Mouse (Mus musculus): ENCODE measurements around the gene Slc2a8. TPM values are rescaled to one million over a fixed set of nuclear protein-coding genes. Genes with fewer than 3 reads are reported as not detected.
"Not testable (repeated sequence)": the region's sequence is repeated elsewhere in the genome, so short reads cannot be mapped to it uniquely, and the experiment has no call there.

Gene Slc2a8
- 36.9 and 39.2 TPM in 2 replicates for polyA plus RNA-seq (2015; fragmentation: Nextera tagmentation; extraction: Ambion mirVana)

- Histone ChIP-seq H3K9ac (replicated peaks; ENCODE audit: low read length) (peak within 1 kb of the TSS; percentile 82), H3K36me3 (ENCODE audit: insufficient read depth, low read length) (no peaks in the 10 kb centered on the region), H3K9me3 (ENCODE audit: low read length) (no peaks in the 10 kb centered on the region), H3K4me1 (ENCODE audit: insufficient read depth, low read length) (peaks cover 18% of the 10 kb centered on the region), H3K4me3 (ENCODE audit: low read length) (peak within 1 kb of the TSS; percentile 84), H3K27ac (ENCODE audit: low read length) (peak within 1 kb of the TSS; percentile 72), H3K4me2 (replicated peaks; ENCODE audit: low read depth, low read length) (peak within 1 kb of the TSS; percentile 99), H3K27me3 (ENCODE audit: insufficient read depth, low read length) (no peaks in the 10 kb centered on the region)
- under 1% methylated on average over 50 of the region's 50 CpGs for WGBS
- peak; percentile 99 for ATAC-seq (ENCODE audit: low FRiP score, low TSS enrichment)
Observed at GRCm38 (mm10) chr2:32981725-32982271, at the start of gene Slc2a8. Gene Slc2a8, minus strand, starts transcription at chr2:32982083.

GRCm38 (mm10) chr2:33025040-33025439 lies 43.2 kb upstream of the Slc2a8 start:
- ATAC-seq (ENCODE audit: low FRiP score, low TSS enrichment) = peak; percentile 67
- H3K4me2 ChIP-seq (replicated peaks; ENCODE audit: low read depth, low read length) = no peak overlapping the region
- H3K9me3 ChIP-seq (ENCODE audit: low read length) = no peaks in the 10 kb centered on the region
- H3K9ac ChIP-seq (replicated peaks; ENCODE audit: low read length) = no peak overlapping the region
- WGBS = 60% methylated on average over 4 of the region's 4 CpGs
- no peak overlapping the region for H3K27ac ChIP-seq (ENCODE audit: low read length)
- H3K4me1 ChIP-seq (ENCODE audit: insufficient read depth, low read length) = 0 out of 2 replicates have a peak, but pooled peaks cover 3% of the 10 kb centered on the region
- H3K27me3 ChIP-seq (ENCODE audit: insufficient read depth, low read length) = no peaks in the 10 kb centered on the region
- H3K36me3 ChIP-seq (ENCODE audit: insufficient read depth, low read length) = no peaks in the 10 kb centered on the region
- no peak overlapping the region for H3K4me3 ChIP-seq (ENCODE audit: low read length)

DNA sequence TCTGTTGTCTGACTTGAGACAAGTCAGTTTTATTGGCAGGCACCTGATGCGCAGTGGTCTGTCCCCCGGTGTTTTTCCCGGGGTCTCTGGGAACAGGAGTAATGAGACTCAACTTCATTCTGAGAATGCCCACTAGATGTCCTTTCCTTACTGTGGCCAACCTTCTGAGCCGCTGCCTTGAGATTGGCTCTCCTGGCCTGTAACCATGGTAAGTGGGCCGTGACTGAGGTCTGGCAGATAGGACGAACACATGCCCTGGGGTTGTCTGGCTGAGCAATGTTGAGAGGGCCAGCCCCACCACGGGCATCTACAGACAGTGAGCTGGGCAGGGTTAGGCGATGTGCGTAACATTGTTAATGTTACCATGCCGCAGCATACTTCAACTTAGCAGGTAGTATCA lies 42.7 kb upstream of the Slc2a8 start:
- no peak overlapping the region for H3K9ac ChIP-seq (replicated peaks; ENCODE audit: low read length)
- WGBS = 59% methylated on average over 10 of the region's 10 CpGs
- H3K4me2 ChIP-seq (replicated peaks; ENCODE audit: low read depth, low read length) = no peak overlapping the region
- H3K9me3 ChIP-seq (ENCODE audit: low read length) = no peaks in the 10 kb centered on the region
- no peak overlapping the region for H3K4me3 ChIP-seq (ENCODE audit: low read length)
- no peaks in the 10 kb centered on the region for H3K27me3 ChIP-seq (ENCODE audit: insufficient read depth, low read length)
- 0 out of 2 replicates have a peak, but pooled peaks cover 3% of the 10 kb centered on the region for H3K4me1 ChIP-seq (ENCODE audit: insufficient read depth, low read length)
- H3K36me3 ChIP-seq (ENCODE audit: insufficient read depth, low read length) = no peaks in the 10 kb centered on the region
- H3K27ac ChIP-seq (ENCODE audit: low read length) = no peak overlapping the region
- ATAC-seq (ENCODE audit: low FRiP score, low TSS enrichment) = peak; percentile 71

- WGBS = 49% methylated on average over 6 of the region's 6 CpGs
- no peak; the same call in 1 of the 2 replicates for ATAC-seq (ENCODE audit: low FRiP score, low TSS enrichment)
- Histone ChIP-seq H3K4me2 (replicated peaks; ENCODE audit: low read depth, low read length) (no peak overlapping the region), H3K9ac (replicated peaks; ENCODE audit: low read length) (no peak overlapping the region), H3K4me3 (ENCODE audit: low read length) (no peak overlapping the region), H3K9me3 (ENCODE audit: low read length) (no peaks in the 10 kb centered on the region), H3K4me1 (ENCODE audit: insufficient read depth, low read length) (0 out of 2 replicates have a peak, but pooled peaks cover 3% of the 10 kb centered on the region), H3K27ac (ENCODE audit: low read length) (no peak overlapping the region), H3K36me3 (ENCODE audit: insufficient read depth, low read length) (no peaks in the 10 kb centered on the region), H3K27me3 (ENCODE audit: insufficient read depth, low read length) (no peaks in the 10 kb centered on the region)
Observed at GRCm38 (mm10) chr2:33022846-33023245, 41.0 kb upstream of the Slc2a8 start.

GRCm38 (mm10) chr2:33018026-33018425 lies 36.1 kb upstream of the Slc2a8 start:
- Histone ChIP-seq H3K4me2 (replicated peaks; ENCODE audit: low read depth, low read length) (no peak overlapping the region), H3K36me3 (ENCODE audit: insufficient read depth, low read length) (no peaks in the 10 kb centered on the region), H3K4me1 (ENCODE audit: insufficient read depth, low read length) (no peaks in the 10 kb centered on the region), H3K4me3 (ENCODE audit: low read length) (no peak overlapping the region), H3K9ac (replicated peaks; ENCODE audit: low read length) (no peak overlapping the region), H3K9me3 (ENCODE audit: low read length) (no peaks in the 10 kb centered on the region), H3K27me3 (ENCODE audit: insufficient read depth, low read length) (no peaks in the 10 kb centered on the region), H3K27ac (ENCODE audit: low read length) (no peak overlapping the region)
- 6% methylated on average over 6 of the region's 6 CpGs for WGBS
- ATAC-seq (ENCODE audit: low FRiP score, low TSS enrichment) = no peak

DNA sequence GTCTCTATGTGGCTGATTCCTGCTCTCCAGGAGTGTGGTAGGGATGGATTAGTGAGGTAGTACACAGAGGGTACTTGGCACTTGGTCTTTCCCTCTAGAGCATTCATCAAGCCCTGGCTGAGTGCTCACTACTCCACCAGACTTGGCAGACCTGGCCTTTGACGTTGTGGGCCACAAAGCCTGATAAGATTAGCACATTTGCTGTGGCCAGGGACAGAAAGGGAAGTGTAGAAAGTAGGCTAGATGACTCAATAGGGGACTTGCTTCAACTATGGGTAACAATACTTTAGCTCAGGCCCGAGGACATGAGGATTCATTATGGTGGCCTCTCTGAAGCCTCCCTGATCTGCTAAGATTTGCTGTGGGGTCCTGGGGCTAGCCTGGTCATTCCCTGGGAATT lies 35.3 kb upstream of the Slc2a8 start:
- no peaks in the 10 kb centered on the region for H3K27me3 ChIP-seq (ENCODE audit: insufficient read depth, low read length)
- no peaks in the 10 kb centered on the region for H3K9me3 ChIP-seq (ENCODE audit: low read length)
- no peak overlapping the region for H3K9ac ChIP-seq (replicated peaks; ENCODE audit: low read length)
- no peaks in the 10 kb centered on the region for H3K36me3 ChIP-seq (ENCODE audit: insufficient read depth, low read length)
- no peak for ATAC-seq (ENCODE audit: low FRiP score, low TSS enrichment)
- no peak overlapping the region for H3K4me2 ChIP-seq (replicated peaks; ENCODE audit: low read depth, low read length)
- H3K4me3 ChIP-seq (ENCODE audit: low read length) = no peak overlapping the region
- no peak overlapping the region for H3K27ac ChIP-seq (ENCODE audit: low read length)
- H3K4me1 ChIP-seq (ENCODE audit: insufficient read depth, low read length) = no peaks in the 10 kb centered on the region
- WGBS = 84% methylated on average over 2 of the region's 2 CpGs

DNA sequence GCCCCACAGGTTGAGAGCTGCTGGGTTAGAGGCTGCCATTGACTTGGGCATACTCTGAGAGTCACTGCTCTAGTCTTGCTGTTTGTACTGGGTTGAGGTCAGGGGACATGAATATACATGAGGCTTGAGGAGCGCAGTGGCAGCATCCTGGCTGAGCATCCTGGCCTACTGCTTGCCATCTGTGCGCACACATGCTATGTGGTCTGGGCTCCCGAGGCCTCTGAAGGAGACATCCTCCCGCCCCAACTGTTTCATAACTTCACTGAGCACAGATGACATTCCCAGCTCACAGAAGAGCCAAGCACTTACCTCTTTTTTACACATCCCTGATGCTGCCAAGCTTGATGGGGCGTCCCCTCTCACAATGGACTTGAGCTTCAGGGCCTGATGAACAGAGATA lies 33.0 kb upstream of the Slc2a8 start:
- Histone ChIP-seq H3K4me3 (ENCODE audit: low read length) (no peak overlapping the region), H3K4me2 (replicated peaks; ENCODE audit: low read depth, low read length) (no peak overlapping the region), H3K36me3 (ENCODE audit: insufficient read depth, low read length) (no peaks in the 10 kb centered on the region), H3K27ac (ENCODE audit: low read length) (no peak overlapping the region), H3K4me1 (ENCODE audit: insufficient read depth, low read length) (no peaks in the 10 kb centered on the region), H3K27me3 (ENCODE audit: insufficient read depth, low read length) (no peaks in the 10 kb centered on the region), H3K9ac (replicated peaks; ENCODE audit: low read length) (no peak overlapping the region), H3K9me3 (ENCODE audit: low read length) (no peaks in the 10 kb centered on the region)
- 86% methylated on average over 5 of the region's 5 CpGs for WGBS
- ATAC-seq (ENCODE audit: low FRiP score, low TSS enrichment) = no peak

DNA sequence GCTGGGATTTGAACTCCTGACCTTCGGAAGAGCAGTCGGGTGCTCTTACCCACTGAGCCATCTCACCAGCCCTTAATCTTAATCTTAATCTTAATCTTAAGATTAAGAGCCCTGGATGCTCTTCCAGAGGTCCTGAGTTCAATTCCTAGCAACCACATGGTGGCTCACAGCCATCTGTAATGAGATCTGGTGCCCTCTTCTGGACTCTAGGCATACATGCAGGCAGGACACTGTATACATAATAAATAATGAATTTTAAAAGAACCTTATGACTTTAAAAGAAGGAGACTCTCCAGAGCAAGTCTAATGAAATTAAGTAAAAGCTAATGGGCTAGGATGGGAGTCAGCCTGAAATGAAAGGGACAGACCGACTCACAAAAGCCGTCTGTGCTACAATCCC lies 27.2 kb upstream of the Slc2a8 start:
- WGBS = 89% methylated on average over 4 of the region's 4 CpGs
- H3K4me1 ChIP-seq (ENCODE audit: insufficient read depth, low read length); H3K4me2 ChIP-seq (replicated peaks; ENCODE audit: low read depth, low read length); H3K36me3 ChIP-seq (ENCODE audit: insufficient read depth, low read length); H3K9ac ChIP-seq (replicated peaks; ENCODE audit: low read length); H3K27me3 ChIP-seq (ENCODE audit: insufficient read depth, low read length); ATAC-seq (ENCODE audit: low FRiP score, low TSS enrichment); H3K4me3 ChIP-seq (ENCODE audit: low read length); H3K9me3 ChIP-seq (ENCODE audit: low read length); H3K27ac ChIP-seq (ENCODE audit: low read length): not testable (repeated sequence)

- no peak for ATAC-seq (ENCODE audit: low FRiP score, low TSS enrichment)
Observed at GRCm38 (mm10) chr2:33005041-33005440, 23.2 kb upstream of the Slc2a8 start.

DNA sequence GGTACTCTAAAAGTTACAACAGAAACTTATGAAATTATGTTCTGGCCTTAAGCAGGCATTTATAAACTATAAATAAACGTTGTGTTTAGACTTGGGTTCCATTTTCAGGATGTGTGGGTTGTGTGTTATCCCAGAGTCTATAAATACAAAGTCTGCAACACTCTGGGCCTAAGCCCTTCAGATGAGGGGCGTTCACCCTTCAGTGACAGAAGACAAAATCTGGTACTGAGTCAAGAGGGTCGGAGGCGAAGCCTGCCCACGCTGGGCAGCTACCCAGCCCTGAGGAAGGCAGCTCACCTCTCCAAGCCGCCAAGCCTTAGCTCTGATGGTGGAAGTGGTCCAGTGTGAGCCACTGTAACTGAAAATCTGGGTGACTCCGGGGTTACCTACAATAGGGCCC lies 20.3 kb upstream of the Slc2a8 start:
- H3K36me3 ChIP-seq (ENCODE audit: insufficient read depth, low read length) = no peaks in the 10 kb centered on the region
- H3K9ac ChIP-seq (replicated peaks; ENCODE audit: low read length) = no peak overlapping the region
- ATAC-seq (ENCODE audit: low FRiP score, low TSS enrichment) = no peak
- no peaks in the 10 kb centered on the region for H3K9me3 ChIP-seq (ENCODE audit: low read length)
- WGBS = 89% methylated on average over 7 of the region's 7 CpGs
- H3K27ac ChIP-seq (ENCODE audit: low read length) = no peak overlapping the region
- no peak overlapping the region for H3K4me3 ChIP-seq (ENCODE audit: low read length)
- H3K4me2 ChIP-seq (replicated peaks; ENCODE audit: low read depth, low read length) = no peak overlapping the region
- no peaks in the 10 kb centered on the region for H3K4me1 ChIP-seq (ENCODE audit: insufficient read depth, low read length)
- H3K27me3 ChIP-seq (ENCODE audit: insufficient read depth, low read length) = no peaks in the 10 kb centered on the region

More at GRCm38 (mm10) chr2:33005041-33005440, 23.2 kb upstream of the Slc2a8 start:
- Histone ChIP-seq H3K27me3 (ENCODE audit: insufficient read depth, low read length) (no peaks in the 10 kb centered on the region), H3K9ac (replicated peaks; ENCODE audit: low read length) (no peak overlapping the region), H3K4me3 (ENCODE audit: low read length) (no peak overlapping the region), H3K27ac (ENCODE audit: low read length) (no peak overlapping the region), H3K4me2 (replicated peaks; ENCODE audit: low read depth, low read length) (no peak overlapping the region), H3K36me3 (ENCODE audit: insufficient read depth, low read length) (no peaks in the 10 kb centered on the region), H3K4me1 (ENCODE audit: insufficient read depth, low read length) (no peaks in the 10 kb centered on the region), H3K9me3 (ENCODE audit: low read length) (no peaks in the 10 kb centered on the region)
- 77% methylated on average over 5 of the region's 5 CpGs for WGBS

Data from kidney, embryonic 16.5 days (tissue).